Mouse (Mus musculus) right cerebral cortex, postnatal 36 days (tissue): ENCODE measurements around the gene Eif2b5.

Source experiments
- DNase-seq, 2 experiments: peaks; one replicate each; pipeline ENCODE4 v3.0.0; 2022; ENCODE audit warnings: low spot score in 2 of 2, mixed read lengths in 1 of 2

Gene Eif2b5

DNA sequence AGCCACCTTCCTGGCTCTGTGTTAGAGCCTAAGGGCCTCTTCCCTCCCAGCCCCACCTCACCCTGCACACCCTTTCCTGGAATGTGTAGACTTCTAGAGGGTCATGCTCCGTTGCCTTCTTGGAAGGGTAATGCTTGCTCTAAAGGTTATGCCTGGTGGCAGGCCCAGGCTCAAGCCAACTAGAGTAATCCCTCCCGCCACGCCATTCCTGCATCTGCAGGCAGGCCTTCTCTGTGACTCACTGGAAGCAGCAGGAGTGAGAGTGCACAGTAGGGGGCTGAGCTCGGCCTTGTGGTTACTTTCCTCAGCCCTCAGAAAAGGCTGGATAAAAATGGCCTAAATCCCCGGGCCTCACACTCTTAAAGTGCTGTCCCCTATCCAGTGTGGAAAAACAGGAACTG lies 38.5 kb downstream of the Eif2b5 start:
- DNase-seq, result no peak

DNA sequence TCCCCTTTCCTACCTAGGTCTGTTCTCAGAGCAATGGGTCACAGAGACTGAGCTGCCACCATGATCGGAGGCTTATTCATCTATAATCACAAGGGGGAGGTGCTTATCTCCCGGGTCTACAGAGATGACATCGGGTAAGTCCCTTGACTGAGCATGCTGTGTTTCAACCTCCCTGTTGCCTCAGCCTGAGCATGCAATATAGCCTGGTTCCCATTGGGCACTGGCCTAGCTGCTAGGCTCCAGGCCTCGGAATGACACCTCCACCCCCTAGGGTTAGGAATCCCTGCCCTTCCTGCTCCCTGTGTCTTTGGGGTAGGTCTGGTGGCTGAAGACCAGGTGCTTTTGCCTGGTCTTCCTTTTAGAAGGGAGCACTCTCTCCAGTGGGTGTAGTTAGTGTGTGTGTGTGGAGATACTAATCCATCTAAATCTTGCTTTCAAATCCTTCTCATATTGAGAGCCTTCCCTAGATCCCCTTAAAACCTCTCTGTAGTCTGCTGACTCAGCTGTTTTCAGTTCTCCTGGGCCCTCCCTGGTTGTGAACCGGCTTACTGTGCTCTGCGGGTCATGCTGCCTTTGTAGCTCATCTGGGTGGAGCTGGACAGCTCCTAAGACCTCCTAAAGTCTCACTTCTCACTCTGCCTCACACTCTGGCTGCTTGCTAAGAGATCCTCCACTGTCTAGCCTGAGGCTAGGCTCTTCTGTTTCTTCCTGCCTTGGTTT lies 39.1 kb downstream of the Eif2b5 start:
- DNase-seq, result no peak

DNA sequence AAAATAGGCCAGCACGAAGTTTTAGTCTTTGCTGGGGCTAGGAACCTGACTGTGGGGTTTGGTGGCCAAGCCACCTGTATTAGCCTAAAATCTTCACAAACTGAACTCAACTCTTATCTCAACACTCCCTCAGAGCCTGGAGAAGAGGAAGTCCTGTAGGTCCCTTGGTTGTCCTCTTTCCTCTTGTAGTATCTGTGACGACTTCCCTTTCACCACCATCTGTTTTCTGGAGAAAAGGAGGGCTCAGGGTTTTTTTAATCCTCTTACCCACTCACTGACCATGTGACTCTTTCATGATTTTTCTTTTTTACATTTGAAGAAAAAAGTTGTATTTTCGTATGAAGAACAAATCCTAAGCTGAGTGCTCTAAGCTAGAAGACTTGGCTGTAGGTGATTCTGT lies 41.0 kb downstream of the Eif2b5 start:
- no peak for DNase-seq

DNA sequence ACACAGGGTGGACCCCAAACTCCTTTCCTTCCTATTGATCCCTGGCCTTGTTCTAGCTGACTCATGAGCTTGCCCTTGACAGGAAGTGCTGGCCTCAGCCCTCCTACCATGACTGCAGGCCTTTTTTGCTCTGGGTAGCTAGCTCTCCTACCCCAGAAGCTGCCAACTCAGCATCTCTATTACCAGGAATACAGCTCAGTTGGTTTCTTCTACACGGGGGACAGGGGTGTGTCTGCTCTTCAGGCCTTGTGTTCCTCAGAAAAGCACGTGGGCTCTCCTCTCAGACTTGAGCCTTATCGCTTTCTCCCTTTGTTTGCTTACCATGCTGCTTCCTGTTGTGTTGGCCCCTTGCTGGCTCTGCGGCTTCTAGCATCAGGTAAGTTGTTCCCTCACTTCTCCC lies 41.8 kb downstream of the Eif2b5 start:
- DNase-seq, result no peak

DNA sequence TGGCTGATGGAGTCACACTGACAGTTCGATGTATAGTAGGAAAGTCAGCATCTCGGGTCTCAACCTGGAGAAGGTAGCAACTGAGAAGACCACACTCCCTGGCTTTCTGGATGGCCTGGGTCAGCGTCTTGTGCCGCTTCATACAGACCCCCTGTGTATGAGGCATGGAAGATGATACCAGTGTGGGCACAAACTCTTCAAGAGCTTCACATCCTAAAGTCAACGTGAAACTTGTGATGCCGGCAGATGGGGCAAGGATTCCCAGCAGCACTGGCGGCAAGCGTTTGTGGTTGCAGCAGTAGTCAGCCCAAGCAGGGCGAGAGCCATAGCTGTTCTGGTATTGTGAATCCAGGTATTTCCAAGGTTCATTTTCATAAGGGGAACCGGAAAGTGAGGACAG lies 47.1 kb downstream of the Eif2b5 start:
- DNase-seq, result no peak

DNA sequence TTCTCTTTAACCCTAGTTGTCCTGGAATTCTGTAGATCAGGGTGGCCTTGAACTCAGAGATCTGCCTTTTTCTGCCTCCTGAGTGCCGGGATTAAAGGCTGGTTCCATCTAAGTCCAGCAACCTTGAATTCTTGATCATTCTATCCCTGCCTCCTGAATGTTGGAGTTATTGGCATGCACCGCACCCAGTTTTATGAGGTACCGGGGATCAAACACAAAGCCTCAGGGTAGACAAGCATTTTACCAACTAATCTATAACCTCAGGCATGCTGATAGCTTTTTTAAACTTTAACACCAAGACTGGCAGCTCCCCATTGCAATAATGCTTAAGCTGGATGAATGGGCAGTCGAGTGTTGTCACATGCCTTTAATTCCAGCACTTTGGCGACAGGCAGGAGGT lies 48.8 kb downstream of the Eif2b5 start:
- DNase-seq, result no peak

DNA sequence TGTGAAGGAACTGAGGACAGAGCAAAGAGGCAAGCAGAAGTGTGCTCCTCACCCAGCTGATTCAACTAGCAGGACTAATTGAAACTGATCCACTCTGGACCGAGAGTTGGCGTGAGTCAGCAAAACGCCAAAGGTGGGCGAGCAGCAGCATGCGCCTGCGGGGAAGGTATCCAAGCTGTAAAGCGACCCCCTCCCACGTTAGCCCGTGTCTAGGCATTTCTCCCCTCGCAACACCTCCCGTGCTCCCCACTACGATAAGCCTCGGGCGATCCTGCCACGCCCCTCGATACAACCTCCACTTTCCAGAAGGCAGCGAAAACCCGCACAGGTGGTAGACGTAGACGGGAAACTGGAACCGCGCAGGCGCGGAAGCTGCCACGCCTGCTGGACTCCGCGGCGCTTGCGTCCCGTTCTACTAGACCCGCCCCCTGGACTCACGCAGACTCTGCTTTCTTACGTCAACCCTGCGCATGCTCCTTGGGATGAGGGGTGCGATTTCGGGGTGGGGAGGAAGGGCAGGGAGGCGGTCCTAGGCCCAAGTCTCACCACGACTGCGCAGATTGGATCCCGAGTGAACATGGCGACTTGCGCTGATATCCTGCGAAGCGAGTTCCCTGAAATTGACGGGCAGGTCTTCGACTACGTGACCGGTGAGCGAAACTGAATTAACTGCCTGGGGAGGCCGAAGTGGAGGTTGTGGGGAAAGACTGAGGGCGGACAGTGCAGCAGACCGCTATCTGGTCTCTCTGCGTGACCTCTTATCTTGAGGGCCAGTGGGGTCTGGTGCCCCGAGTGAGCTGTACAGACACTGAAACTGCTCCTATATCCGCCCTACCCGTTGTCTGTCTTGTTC lies 49.7 kb downstream of the Eif2b5 start, which contains the start of gene Abcf3:
Gene Abcf3 (plus strand): TSS at position 482 of the 853 bp plus-strand sequence.
- peak; percentile 97 to 98 for DNase-seq

DNA sequence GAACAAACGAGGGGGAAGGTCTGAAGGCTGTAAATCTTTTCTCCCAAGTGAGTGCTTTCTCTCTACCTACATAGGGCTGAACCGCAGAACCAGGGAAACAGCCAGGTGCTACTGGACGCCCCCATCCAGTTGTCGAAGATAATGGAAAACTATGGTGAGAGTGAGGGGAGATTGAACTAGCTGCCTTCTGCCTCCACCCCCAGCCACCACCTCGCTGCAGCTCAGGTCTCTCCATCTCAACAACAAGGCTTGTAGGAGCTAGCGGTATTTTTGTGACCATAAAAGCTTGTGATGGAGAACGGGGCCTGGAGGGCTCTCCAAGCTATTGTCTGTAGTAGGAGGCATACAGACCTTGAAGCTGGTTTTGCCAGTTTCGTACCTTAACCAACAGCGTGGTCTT lies 50.5 kb downstream of the Eif2b5 start:
- DNase-seq, result no peak

DNA sequence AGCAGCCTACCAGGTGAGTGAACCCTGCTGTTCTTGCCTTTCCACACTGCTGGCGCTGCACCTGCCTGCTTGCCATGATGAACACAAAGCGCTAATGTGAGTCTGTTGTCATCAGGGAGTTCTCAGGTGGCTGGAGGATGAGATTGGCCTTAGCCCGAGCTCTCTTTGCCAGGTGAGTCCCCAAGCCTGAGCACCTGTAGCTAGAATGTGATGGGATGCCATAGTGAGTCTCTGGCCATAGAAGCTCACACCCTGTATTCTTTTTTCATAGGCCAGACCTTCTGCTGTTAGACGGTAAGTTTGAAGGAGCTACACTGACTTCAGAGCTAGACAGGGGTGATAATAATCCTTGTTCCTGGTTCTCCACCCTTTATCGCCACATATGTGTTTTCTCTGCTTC lies 53.1 kb downstream of the Eif2b5 start:
- no peak for DNase-seq

DNA sequence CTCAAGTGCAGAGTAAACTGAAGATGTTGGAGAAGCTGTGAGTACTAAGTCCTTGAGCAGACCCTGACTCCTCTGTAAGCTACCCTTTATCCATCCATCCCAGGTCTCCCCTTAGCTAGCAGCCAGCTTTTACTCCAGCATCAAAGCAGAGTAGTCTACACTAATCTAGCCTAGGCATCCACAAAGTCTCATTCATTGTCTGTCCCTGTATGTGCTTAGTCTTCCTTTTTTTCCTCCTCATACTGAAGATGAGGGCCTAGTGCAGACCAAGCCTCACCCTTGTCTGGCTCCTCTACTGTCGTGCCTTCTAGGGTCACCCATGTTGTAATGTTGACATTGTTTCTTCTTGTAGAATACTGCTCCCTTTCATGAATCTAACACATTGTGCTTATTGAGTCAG lies 54.0 kb downstream of the Eif2b5 start:
- no peak for DNase-seq

DNA sequence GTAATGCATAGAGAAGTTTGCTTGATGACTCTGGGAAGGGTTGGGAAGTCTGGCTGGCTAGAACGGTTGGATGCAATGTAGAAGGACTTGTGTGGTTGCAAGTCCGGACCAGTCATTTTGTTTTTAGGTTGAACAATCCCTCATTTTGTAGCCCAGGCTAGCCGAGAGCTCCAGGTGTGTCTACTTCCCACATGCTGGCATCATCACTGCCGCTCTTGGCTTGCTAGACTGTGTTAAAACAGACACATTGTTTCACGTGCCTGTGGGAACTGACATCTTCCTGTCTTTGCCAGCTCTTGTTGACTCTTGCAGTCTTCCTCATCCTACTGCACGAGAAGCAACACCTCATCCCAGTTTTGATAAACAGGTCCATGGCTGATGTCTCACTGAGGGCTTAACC lies 56.4 kb downstream of the Eif2b5 start:
- no peak for DNase-seq

DNA sequence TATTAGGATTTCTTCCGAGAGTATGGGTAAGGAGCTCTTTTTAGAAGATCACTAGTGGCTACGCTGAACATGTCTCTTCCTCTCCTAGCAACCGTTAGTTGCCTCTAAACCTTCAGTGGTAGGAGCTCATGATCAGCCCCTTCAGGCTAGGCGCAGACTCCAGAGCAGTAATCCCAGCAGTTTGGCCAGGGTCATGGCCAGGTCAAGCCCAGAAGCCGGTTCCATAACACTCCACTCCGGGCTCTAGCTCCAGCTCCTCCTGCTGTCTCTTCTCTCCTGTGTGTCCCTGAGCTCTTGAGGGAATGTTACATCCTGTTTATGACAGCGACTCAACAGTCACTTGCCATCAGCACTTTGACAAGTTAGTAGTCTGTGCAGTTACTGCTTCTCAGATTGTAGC lies 58.8 kb downstream of the Eif2b5 start:
- DNase-seq, result no peak
